ENCODE assay signal across 8 mouse cellular contexts in the genomic region with DNA sequence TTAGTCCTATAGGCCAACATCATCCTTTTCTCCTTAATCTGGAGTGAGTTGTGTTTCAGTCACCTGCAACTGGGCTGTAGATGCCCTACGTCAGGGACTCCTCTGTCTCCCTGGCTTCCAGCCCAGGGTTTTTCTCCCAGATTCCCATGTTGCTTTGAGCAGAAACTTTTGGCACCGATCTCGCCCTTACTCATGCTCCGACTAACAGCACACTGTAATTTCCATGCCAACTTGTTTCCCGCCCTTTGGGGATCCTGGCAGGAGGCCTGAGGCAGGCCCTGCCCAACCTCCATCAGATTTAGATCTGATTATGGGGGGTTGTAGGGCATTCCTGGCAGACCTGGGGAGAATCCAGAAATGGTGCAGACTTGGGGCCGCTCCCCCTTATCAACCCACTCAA. TPM values are rescaled to one million over a fixed set of nuclear protein-coding genes. Genes with fewer than 3 reads are reported as not detected.
DNase-seq lines count a peak whose midpoint lies in the region; ATAC-seq lines count a peak whose summit lies in the region.

No protein-coding gene starts in this region.

- no peak for ATAC-seq in heart, embryonic 11.5 days (replicated peaks; ENCODE audit: insufficient number of reproducible peaks, low FRiP score, low TSS enrichment)
- no peak for ATAC-seq in midbrain, embryonic 11.5 days (ENCODE audit: low FRiP score)

- H3K27me3 ChIP-seq in heart, embryonic 11.5 days (ENCODE audit: control insufficient read depth, insufficient read depth, low read length), result no peaks in the 10 kb centered on the region
- H3K27me3 ChIP-seq in midbrain, embryonic 11.5 days (ENCODE audit: control insufficient read depth, insufficient read depth, low read length), result no peaks in the 10 kb centered on the region

- H3K36me3 ChIP-seq in heart, embryonic 11.5 days (ENCODE audit: control insufficient read depth, insufficient read depth, low read length), result no peaks in the 10 kb centered on the region
- H3K36me3 ChIP-seq in midbrain, embryonic 11.5 days (ENCODE audit: control insufficient read depth, insufficient read depth, low read length), result no peaks in the 10 kb centered on the region

- H3K27ac ChIP-seq in heart, embryonic 11.5 days (ENCODE audit: low read depth, low read length), result 0 out of 2 replicates have a peak overlapping the region, but pooled peaks have one; percentile 10
- no peak overlapping the region for H3K27ac ChIP-seq in midbrain, embryonic 11.5 days (ENCODE audit: low read depth, low read length)

- H3K4me1 ChIP-seq in heart, embryonic 11.5 days (ENCODE audit: control insufficient read depth, insufficient read depth, low read length), result 0 out of 2 replicates have a peak, but pooled peaks cover 2% of the 10 kb centered on the region
- no peaks in the 10 kb centered on the region for H3K4me1 ChIP-seq in midbrain, embryonic 11.5 days (ENCODE audit: control insufficient read depth, insufficient read depth, low read length)

- DNase-seq in layer of hippocampus, adult 18-20 months (ENCODE audit: low spot score in 2 of 2), result peak; percentile 32 to 64
- DNase-seq in layer of hippocampus, postnatal 25 days (ENCODE audit: extremely low spot score in 1 of 2, low spot score in 1 of 2), result no peak
- peak; percentile 50 for DNase-seq in cerebellum, adult 9-10 months
- peak; percentile 60 for DNase-seq in left cerebral cortex, adult 11 months (ENCODE audit: low spot score)
- peak; percentile 71 for DNase-seq in right cerebral cortex, adult 18-20 months
- no peak for DNase-seq in spleen, adult 12 weeks (ENCODE audit: low spot score)
- no peak for DNase-seq in midbrain, embryonic 11.5 days (ENCODE audit: low spot score, missing footprints)

- no peak overlapping the region for H3K9ac ChIP-seq in heart, embryonic 11.5 days (ENCODE audit: low read depth, low read length)
- H3K9ac ChIP-seq in midbrain, embryonic 11.5 days (ENCODE audit: low read length), result no peak overlapping the region

- H3K4me3 ChIP-seq in heart, embryonic 11.5 days (ENCODE audit: low read depth, low read length), result no peak overlapping the region
- H3K4me3 ChIP-seq in midbrain, embryonic 11.5 days (ENCODE audit: low read depth, low read length), result no peak overlapping the region

- H3K4me2 ChIP-seq in heart, embryonic 11.5 days, result no peak overlapping the region
- H3K4me2 ChIP-seq in midbrain, embryonic 11.5 days, result no peak overlapping the region

- WGBS in heart, embryonic 11.5 days (ENCODE audit: insufficient replicate concordance), result 69% methylated on average over 6 of the region's 6 CpGs
- 91% methylated on average over 6 of the region's 6 CpGs for WGBS in midbrain, embryonic 11.5 days

- no peaks in the 10 kb centered on the region for H3K9me3 ChIP-seq in heart, embryonic 11.5 days (replicated peaks; ENCODE audit: control insufficient read depth, low read length)
- H3K9me3 ChIP-seq in midbrain, embryonic 11.5 days (ENCODE audit: control insufficient read depth, low read length), result no peaks in the 10 kb centered on the region

RNA-seq across cellular contexts. Expression of a gene that starts 42.0 kb away (rescaled TPM):
- total RNA-seq in layer of hippocampus, adult 18-20 months (2021), result 100 to 1,000 TPM; 213 to 230 TPM
- total RNA-seq in layer of hippocampus, postnatal 25 days (2021), result 100 to 1,000 TPM; 189 to 205 TPM
- polyA plus RNA-seq in heart, embryonic 11.5 days (2014; fragmentation: Nextera tagmentation; extraction: Ambion mirVana), result 4.4 and 4.6 TPM in 2 replicates
- 2.4 and 3.3 TPM in 2 replicates for polyA plus RNA-seq in midbrain, embryonic 11.5 days (2014; fragmentation: Nextera tagmentation; extraction: Ambion mirVana)

Comparison
In these comparisons a context has a peak if more than half of its experiments do, and no peak if none do; other contexts are left out.
1. DNase-seq: peak in layer of hippocampus, adult 18-20 months (2 of 2), cerebellum, adult 9-10 months (single experiment), left cerebral cortex, adult 11 months (single experiment) and right cerebral cortex, adult 18-20 months (single experiment); none in layer of hippocampus, postnatal 25 days (0 of 2), spleen, adult 12 weeks (single experiment) and midbrain, embryonic 11.5 days (single experiment).